Mouse (Mus musculus): ENCODE results near the gene Cand2. TPM values are rescaled to one million over a fixed set of nuclear protein-coding genes. Genes with fewer than 3 reads are reported as not detected.

Gene Cand2
- polyA plus RNA-seq, 1 experiment: 5.1 TPM

- TF ChIP-seq POLR2A (IDR thresholded peaks at IDR 0.05; ENCODE audit: borderline replicate concordance, insufficient read depth, low read length): no peak
- TF ChIP-seq CTCF (IDR thresholded peaks at IDR 0.05; ENCODE audit: borderline replicate concordance, insufficient read depth, low read depth, low read length): no peak
- 12% methylated on average over 1 of the region's 1 CpGs for WGBS
- Histone ChIP-seq H3K4me1 (ENCODE audit: control insufficient read depth, insufficient read depth, low read length) (no peaks in the 10 kb centered on the region), H3K27me3 (ENCODE audit: control insufficient read depth, insufficient read depth, low read length) (no peaks in the 10 kb centered on the region), H3K27ac (ENCODE audit: insufficient read depth, low read length) (no peak overlapping the region), H3K4me3 (replicated peaks; ENCODE audit: insufficient read depth, low read depth, low read length) (no peak overlapping the region)
- DNase-seq: no peak
Observed at GRCm38 (mm10) chr6:115743569-115743968, 30.8 kb upstream of the Cand2 start.

GRCm38 (mm10) chr6:115746326-115746725 lies 28.0 kb upstream of the Cand2 start:
- WGBS: 47% methylated on average over 1 of the region's 1 CpGs
- no peaks in the 10 kb centered on the region for H3K4me1 ChIP-seq (ENCODE audit: control insufficient read depth, insufficient read depth, low read length)
- H3K27me3 ChIP-seq (ENCODE audit: control insufficient read depth, insufficient read depth, low read length): no peaks in the 10 kb centered on the region
- no peak for DNase-seq
- no peak overlapping the region for H3K4me3 ChIP-seq (replicated peaks; ENCODE audit: insufficient read depth, low read depth, low read length)
- no peak overlapping the region for H3K27ac ChIP-seq (ENCODE audit: insufficient read depth, low read length)
- no peak for TF ChIP-seq CTCF (IDR thresholded peaks at IDR 0.05; ENCODE audit: borderline replicate concordance, insufficient read depth, low read depth, low read length)
- TF ChIP-seq POLR2A (IDR thresholded peaks at IDR 0.05; ENCODE audit: borderline replicate concordance, insufficient read depth, low read length): no peak

GRCm38 (mm10) chr6:115755536-115755935 lies 18.8 kb upstream of the Cand2 start:
- no peaks in the 10 kb centered on the region for H3K27me3 ChIP-seq (ENCODE audit: control insufficient read depth, insufficient read depth, low read length)
- TF ChIP-seq POLR2A (IDR thresholded peaks at IDR 0.05; ENCODE audit: borderline replicate concordance, insufficient read depth, low read length): no peak
- TF ChIP-seq CTCF (IDR thresholded peaks at IDR 0.05; ENCODE audit: borderline replicate concordance, insufficient read depth, low read depth, low read length): no peak
- WGBS: 67% methylated on average over 7 of the region's 7 CpGs
- no peak overlapping the region for H3K4me3 ChIP-seq (replicated peaks; ENCODE audit: insufficient read depth, low read depth, low read length)
- H3K4me1 ChIP-seq (ENCODE audit: control insufficient read depth, insufficient read depth, low read length): no peaks in the 10 kb centered on the region
- no peak for DNase-seq
- no peak overlapping the region for H3K27ac ChIP-seq (ENCODE audit: insufficient read depth, low read length)

- H3K4me1 ChIP-seq (ENCODE audit: control insufficient read depth, insufficient read depth, low read length): no peaks in the 10 kb centered on the region
- no peak for TF ChIP-seq POLR2A (IDR thresholded peaks at IDR 0.05; ENCODE audit: borderline replicate concordance, insufficient read depth, low read length)
- TF ChIP-seq CTCF (IDR thresholded peaks at IDR 0.05; ENCODE audit: borderline replicate concordance, insufficient read depth, low read depth, low read length): no peak
- WGBS: 53% methylated on average over 9 of the region's 9 CpGs
- H3K27ac ChIP-seq (ENCODE audit: insufficient read depth, low read length): no peak overlapping the region
- H3K27me3 ChIP-seq (ENCODE audit: control insufficient read depth, insufficient read depth, low read length): no peaks in the 10 kb centered on the region
- H3K4me3 ChIP-seq (replicated peaks; ENCODE audit: insufficient read depth, low read depth, low read length): no peak overlapping the region
- no peak for DNase-seq
Observed at GRCm38 (mm10) chr6:115758981-115759435, 15.3 kb upstream of the Cand2 start.

DNA sequence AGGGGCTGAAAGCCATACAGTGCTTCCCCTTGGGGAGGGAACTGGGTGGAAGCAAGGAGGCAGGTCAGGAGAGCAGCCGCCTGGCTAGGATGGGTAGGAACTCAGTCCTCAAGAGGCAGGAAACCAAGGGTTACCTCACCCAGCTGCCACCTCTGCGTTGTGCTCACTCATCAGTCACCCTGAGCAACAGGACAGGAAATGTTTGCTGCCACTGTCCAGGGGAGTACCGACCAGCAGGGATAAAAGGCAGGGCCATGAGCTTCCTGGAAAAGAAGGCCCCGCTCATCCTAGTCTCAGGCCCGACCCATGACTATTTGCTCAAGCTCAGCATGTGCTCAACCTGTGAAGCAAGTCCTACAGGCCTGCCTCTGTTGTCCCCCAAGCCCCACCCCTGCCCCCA lies 14.9 kb upstream of the Cand2 start:
- H3K4me3 ChIP-seq (replicated peaks; ENCODE audit: insufficient read depth, low read depth, low read length): no peak overlapping the region
- DNase-seq: no peak
- 67% methylated on average over 5 of the region's 5 CpGs for WGBS

GRCm38 (mm10) chr6:115760137-115760536 lies 14.2 kb upstream of the Cand2 start:
- no peak for DNase-seq
- Histone ChIP-seq H3K4me3 (replicated peaks; ENCODE audit: insufficient read depth, low read depth, low read length) (no peak overlapping the region), H3K27me3 (ENCODE audit: control insufficient read depth, insufficient read depth, low read length) (no peaks in the 10 kb centered on the region), H3K27ac (ENCODE audit: insufficient read depth, low read length) (no peak overlapping the region), H3K4me1 (ENCODE audit: control insufficient read depth, insufficient read depth, low read length) (no peaks in the 10 kb centered on the region)
- 84% methylated on average over 4 of the region's 4 CpGs for whole genome bisulfite sequencing
- TF ChIP-seq CTCF (IDR thresholded peaks at IDR 0.05; ENCODE audit: borderline replicate concordance, insufficient read depth, low read depth, low read length) (no peak), POLR2A (IDR thresholded peaks at IDR 0.05; ENCODE audit: borderline replicate concordance, insufficient read depth, low read length) (no peak)

More for the DNA sequence above, 14.9 kb upstream of the Cand2 start:
- no peak for TF ChIP-seq CTCF (IDR thresholded peaks at IDR 0.05; ENCODE audit: borderline replicate concordance, insufficient read depth, low read depth, low read length)
- TF ChIP-seq POLR2A (IDR thresholded peaks at IDR 0.05; ENCODE audit: borderline replicate concordance, insufficient read depth, low read length): no peak
- Histone ChIP-seq H3K4me1 (ENCODE audit: control insufficient read depth, insufficient read depth, low read length) (no peaks in the 10 kb centered on the region), H3K27ac (ENCODE audit: insufficient read depth, low read length) (no peak overlapping the region), H3K27me3 (ENCODE audit: control insufficient read depth, insufficient read depth, low read length) (no peaks in the 10 kb centered on the region)

DNA sequence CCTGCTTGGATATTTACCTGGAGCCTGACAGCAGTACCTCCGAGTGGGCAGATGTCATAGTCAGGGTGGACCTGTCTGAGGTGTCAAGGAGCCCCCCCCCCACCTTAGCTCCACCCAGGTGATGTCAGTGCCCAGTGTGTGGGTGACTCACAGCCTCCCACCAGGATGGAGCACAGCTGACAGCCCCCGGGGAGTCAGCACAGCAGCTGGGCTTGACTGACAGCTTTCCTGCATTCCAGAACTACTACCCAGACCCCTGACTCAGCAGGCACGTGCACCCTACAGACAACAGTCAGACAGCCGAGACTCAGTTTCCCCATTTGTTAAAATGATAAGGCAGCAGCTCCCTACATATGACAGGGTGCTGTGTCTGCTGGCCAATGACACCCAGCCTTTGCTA lies 13.4 kb upstream of the Cand2 start:
- Histone ChIP-seq H3K27me3 (ENCODE audit: control insufficient read depth, insufficient read depth, low read length) (no peaks in the 10 kb centered on the region), H3K27ac (ENCODE audit: insufficient read depth, low read length) (no peak overlapping the region), H3K4me3 (replicated peaks; ENCODE audit: insufficient read depth, low read depth, low read length) (no peak overlapping the region), H3K4me1 (ENCODE audit: control insufficient read depth, insufficient read depth, low read length) (no peaks in the 10 kb centered on the region)
- WGBS: 44% methylated on average over 4 of the region's 4 CpGs
- no peak for DNase-seq
- TF ChIP-seq CTCF (IDR thresholded peaks at IDR 0.05; ENCODE audit: borderline replicate concordance, insufficient read depth, low read depth, low read length) (no peak), POLR2A (IDR thresholded peaks at IDR 0.05; ENCODE audit: borderline replicate concordance, insufficient read depth, low read length) (no peak)

DNA sequence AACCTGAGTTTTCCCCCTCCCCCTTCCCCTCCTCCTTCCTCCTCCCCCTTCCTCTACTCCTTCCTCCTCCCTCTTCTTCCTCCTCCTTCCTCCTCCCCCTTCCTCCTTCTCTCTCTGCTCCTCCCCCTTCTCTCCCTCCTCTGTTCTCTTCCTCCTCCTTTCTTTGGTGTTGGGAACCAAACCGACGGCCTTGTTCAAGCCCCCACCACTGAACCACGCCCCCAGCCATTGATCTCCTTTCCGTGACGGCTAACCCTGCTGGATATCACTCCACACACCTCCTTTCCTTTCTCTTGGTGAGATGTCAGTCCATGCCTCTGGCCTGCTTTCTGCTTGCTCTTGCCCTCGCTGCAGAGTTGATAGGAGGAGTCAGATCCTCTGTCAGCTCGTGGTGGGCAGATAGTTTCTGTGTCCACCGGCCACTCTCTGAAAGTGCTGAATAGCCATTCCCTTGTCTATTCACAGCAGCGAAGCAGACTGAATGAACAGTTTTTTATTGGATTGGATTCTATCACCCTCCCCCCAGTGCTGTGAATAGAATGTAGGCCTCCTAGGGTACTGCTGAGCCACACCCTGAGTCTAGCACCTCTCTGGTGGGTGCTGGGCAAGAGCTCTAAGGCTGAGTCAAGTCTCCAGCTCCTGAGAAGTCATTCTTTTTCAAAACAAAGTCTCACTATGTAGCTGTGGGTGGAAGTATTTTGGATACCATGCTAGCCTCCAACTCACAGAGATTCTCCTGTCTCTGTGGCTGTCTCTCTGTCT lies 12.2 kb upstream of the Cand2 start, which contains the start of gene Tmem40:
Tmem40 (minus strand) TSS at position 416 of the 762 bp plus-strand sequence.
- H3K27me3 ChIP-seq (ENCODE audit: control insufficient read depth, insufficient read depth, low read length): no peaks in the 10 kb centered on the region
- H3K4me3 ChIP-seq (replicated peaks; ENCODE audit: insufficient read depth, low read depth, low read length): no peak within 1 kb of the TSS
- DNase-seq: no peak
- 28% methylated on average over 9 of the region's 9 CpGs for WGBS
- TF ChIP-seq CTCF (IDR thresholded peaks at IDR 0.05; ENCODE audit: borderline replicate concordance, insufficient read depth, low read depth, low read length) (no peak), POLR2A (IDR thresholded peaks at IDR 0.05; ENCODE audit: borderline replicate concordance, insufficient read depth, low read length) (no peak)
- H3K27ac ChIP-seq (ENCODE audit: insufficient read depth, low read length): no peak within 1 kb of the TSS
- H3K4me1 ChIP-seq (ENCODE audit: control insufficient read depth, insufficient read depth, low read length): no peaks in the 10 kb centered on the region

All from cerebellum, adult 2 months (tissue).